Mouse (Mus musculus) fat pad, adult 2 months (tissue): ENCODE measurements around the gene Chd1l.

Source experiments
- DNase-seq: peaks from one replicate; pipeline ENCODE4 v3.0.0-alpha.2; 2011; ENCODE audit warnings: low read depth, low spot score; ENCODE audit errors: extremely low read depth

Chd1l gene

GRCm38 (mm10) chr3:97617899-97618298 is 7.9 kb upstream of the Chd1l start:
- no peak for DNase-seq

- DNase-seq, result no peak
These were observed 7.3 kb upstream of the Chd1l start for GRCm38 (mm10) chr3:97617091-97617825.

DNA sequence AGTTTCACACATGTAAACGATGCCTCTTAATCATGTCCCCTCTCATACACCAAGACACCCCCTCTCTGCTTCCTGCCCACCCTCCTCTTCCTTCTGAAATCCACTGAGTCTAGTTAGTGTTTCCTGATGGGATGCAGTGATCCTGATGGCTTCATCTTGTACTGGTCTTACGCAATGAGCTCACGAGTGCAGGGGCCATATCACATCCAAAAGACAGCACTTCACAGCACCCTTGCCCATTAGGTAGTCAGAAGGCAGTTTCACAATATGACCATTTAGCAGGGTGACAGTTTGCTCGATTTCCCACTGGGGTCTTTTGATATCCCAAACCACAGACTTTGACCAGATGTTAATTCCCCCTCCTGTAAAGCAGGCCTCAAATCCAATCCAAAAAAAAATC is 5.9 kb upstream of the Chd1l start:
- no peak for DNase-seq

DNA sequence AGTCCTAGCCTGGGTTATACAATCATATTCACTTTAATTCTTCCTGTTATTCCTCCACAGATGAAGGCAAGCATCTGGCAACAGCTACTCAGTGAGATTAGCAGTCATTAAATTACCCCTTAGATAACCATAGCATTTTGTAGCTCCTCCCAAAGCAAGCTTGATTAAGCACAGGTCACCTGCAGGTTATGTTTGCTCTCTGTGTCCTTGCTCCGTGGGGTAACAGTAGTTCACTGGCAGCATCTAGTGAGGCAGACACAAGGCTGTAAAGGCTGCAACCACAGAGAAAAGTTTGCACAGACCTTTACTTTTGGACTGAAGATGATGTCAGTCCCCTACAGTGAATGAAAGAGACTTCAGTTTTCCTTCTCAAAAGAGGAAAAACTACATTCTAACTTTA is 5.2 kb upstream of the Chd1l start:
- no peak for DNase-seq

DNA sequence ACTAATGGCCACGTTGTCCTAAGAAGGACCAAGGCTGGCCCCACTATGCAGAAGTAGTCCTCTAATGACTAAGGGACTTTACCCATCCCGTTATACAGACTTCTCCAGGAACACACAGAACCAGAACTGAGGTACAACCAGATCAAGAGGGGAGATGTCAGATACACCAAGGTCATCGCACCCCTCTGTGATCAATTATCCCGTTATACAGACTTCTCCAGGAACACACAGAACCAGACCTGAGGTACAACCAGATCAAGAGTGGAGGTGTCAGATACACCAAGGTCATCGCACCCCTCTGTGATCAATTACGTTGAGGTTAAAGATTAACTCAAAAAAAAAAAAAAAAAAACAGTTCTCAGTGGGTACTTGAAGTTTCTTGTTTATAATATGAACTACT is 1.0 kb upstream of the Chd1l start:
- no peak for DNase-seq

GRCm38 (mm10) chr3:97609201-97609844 is 680 bp downstream of the Chd1l start:
- DNase-seq, result no peak

DNA sequence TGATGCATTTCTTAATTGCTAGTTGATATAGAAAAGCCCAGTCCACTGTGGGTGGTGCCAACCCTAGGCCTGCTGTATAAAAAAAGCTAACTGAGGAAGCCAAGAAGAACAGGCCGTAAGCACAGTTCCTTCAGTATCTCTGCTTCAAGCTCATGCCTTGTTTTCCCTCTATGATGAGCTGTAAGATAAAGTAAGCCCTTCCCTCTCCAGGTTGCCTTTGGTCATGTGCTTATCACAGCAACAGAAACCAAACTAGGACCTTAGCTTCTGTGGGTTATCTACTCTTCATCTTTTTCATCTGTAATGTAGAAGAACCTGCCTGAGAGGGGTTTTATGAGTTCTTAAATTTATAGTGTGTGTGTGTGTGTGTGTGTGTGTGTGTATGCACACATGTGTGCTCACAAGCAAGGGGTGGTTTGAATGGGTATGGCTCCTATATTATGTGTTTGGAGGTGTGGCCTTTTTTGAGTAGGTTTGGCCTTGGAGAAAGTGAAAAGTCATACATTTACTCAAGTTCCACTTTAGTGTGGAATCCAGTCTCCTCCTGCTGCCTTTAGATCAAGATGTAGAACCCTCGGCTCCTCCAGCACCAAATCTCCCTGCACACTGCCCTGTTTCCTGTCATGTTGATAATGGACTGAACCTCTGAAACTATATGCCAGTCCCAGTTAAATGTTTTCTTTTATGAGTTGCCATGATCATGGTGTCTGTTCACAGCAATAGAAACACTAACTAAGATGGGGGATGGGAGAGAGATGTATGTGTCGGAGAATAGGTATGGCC is 9.8 kb downstream of the Chd1l start:
- no peak for DNase-seq

DNA sequence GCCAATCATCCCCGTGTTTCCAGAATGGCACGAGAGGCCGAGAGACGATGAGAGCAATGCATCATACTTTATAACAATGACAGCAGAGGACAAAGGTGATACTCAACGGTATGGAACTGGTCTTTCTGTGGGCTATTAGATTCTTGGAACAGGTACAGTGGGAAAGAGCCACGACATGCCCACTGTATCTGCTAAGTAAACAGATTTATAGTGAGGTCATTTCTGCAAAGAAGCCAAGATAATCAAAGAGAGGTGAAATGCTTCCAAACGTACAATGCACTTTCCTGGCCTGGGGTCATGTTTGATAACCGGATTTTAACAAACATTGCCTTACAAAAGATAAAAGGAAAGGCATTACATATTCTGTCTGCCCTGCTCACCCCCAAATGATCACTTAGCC is 13.2 kb downstream of the Chd1l start:
- DNase-seq, result no peak

GRCm38 (mm10) chr3:97595066-97595465 is 14.9 kb downstream of the Chd1l start:
- DNase-seq, result no peak

DNA sequence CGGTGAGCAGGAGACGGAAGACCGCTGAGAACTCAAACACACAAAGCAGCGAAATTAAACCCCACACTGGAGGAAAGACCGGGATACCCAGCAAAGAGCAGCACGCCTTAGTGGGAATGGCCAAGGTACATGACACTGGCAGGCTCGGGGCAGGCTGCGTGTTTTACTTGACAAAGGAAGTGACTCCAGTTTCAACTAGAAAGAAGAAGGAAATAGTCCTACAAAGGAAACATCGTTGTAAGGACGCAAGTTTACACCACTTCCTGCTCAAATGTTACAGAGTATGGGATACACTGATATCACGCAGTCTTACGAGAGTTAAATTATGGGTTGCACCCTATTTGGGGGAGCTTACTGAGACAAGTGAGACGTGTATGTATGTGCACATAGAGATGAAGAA is 15.9 kb downstream of the Chd1l start:
- DNase-seq, result no peak

DNA sequence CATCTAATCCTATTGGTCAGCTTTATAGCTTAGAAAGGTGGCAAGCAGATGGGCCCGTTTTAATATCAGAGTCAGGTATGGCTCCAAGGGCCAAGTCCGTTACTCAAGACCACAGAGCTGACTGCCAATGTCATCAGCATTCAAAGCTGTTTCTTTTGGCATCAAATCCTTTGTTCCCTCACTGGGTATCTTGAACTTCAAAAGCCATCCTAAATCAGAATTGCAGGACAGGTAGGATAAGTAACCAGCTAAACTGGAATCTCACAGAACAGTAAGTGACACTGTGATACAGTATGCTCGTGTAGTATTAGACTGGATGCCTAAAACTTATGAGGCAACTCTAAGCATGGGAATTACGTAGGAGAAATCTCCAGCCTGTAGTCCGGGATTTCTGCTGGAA is 16.9 kb downstream of the Chd1l start:
- DNase-seq, result peak; percentile 81

DNA sequence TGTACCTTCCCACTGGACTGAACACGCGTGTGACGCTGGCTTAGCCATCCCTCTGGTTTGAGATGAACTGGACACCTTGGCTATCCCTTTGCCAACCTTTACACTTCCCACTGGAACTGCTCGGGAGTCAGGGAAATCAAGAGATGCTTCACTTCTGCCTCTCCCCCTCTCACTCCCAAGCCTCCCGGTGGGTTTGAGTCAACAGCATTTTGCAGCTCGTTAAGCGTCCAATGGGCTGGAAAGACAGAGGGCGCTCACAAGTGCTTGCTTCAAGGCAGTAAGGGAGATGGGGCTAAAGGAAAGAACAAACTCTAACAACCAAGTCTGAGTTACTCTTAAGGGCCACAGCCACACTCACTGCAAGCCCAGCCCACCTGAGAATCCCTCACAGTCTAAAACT is 19.3 kb downstream of the Chd1l start:
- DNase-seq, result no peak

DNA sequence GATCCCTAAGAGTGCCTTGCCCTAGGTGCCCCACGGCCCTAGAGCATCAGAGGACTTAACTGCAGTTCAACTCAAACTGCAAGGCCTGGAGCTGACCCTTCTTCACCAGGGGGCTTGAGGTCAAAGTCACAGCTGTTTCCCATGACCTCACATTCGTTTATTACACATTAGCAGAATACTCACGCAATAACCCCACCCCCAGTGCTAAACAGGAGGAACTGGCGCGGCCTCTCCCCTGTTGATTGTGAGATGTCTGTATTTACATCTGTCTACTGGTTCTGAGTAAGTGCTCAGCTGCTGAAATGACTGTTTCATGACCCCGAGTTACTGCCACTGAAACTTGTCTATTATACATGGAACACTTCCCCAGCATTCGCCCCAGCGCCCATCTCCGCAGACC is 22.3 kb downstream of the Chd1l start:
- no peak for DNase-seq

GRCm38 (mm10) chr3:97585383-97586160 is 24.4 kb downstream of the Chd1l start:
- DNase-seq, result no peak

DNA sequence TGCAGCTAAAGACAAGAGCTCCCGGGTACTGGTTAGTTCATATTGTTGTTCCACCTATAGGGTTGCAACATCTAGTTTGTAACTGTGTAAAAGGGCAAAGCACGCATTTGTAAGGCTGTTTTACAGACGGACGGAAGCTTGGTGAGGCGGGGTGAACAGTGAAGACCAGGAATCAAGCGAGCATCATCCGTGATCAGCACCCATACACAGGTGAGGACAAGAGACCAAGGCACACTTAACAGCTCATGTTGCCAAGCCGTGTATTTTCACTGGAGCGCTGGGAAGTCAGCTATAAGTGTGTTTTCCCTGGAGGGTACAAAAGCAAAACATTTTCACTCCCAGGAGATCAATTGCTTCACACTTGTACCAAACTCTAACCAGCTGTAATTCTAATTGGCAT is 36.2 kb downstream of the Chd1l start:
- DNase-seq, result no peak

DNA sequence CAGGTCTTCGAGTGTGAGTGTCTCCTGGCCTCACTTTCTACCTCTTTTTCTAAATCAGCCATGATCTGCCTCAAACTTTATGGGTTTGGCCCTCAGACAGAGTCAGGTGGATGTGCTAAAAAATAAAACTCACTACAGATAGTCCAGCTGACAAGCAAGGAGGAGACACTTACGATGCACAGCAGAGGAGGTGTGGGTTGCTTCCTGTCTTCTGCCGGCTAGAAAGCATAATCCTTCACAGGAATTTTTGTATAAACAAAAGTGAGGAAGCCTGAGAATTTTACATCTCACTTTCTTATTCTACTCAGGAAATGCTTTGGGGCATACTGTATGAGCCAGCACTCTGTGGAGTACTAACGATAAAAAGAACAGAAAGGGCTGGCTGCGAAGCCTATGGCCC is 45.4 kb downstream of the Chd1l start:
- DNase-seq, result no peak

DNA sequence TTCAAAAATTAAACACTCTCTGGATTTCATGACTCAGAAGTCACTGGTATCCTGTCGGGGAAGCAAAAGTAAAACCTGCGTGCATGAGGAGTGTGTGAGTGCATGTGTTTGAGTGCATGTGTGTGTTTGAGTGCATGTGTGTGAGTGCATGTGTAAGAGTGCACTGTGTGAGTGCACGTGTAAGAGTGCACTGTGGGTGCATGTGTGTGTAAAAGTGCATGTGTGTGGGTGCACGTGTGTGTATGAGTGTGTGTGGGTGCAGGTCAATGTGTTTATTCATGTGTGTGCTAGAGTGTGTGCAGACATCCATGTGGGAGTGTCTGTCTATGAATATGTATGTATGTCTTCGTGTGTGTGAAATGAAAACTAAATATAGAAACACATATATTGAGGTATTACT is 51.4 kb downstream of the Chd1l start:
- DNase-seq, result no peak

DNA sequence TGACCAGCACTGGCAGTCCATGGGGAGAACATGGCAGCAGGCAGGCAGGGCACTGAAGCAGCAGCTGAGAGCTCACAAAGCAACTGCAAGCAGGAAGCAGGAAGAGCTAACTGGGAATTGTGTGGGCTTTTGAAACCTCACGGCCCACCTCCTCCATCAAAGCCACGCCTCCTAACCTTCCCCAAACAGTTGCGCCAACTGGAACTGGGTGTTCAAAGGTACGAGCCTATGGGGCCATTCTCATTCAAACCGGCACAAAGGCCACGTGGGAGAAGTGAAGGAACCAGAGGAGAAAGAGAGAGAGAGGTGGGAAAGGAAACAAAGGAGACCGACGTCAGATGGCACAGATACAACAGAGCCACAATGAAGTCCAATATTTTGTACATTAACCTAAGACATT is 63.8 kb downstream of the Chd1l start:
- DNase-seq, result no peak

- no peak for DNase-seq
These were observed 69.8 kb downstream of the Chd1l start for GRCm38 (mm10) chr3:97540171-97540570.

GRCm38 (mm10) chr3:97538634-97539033 is 71.4 kb downstream of the Chd1l start:
- no peak for DNase-seq

DNA sequence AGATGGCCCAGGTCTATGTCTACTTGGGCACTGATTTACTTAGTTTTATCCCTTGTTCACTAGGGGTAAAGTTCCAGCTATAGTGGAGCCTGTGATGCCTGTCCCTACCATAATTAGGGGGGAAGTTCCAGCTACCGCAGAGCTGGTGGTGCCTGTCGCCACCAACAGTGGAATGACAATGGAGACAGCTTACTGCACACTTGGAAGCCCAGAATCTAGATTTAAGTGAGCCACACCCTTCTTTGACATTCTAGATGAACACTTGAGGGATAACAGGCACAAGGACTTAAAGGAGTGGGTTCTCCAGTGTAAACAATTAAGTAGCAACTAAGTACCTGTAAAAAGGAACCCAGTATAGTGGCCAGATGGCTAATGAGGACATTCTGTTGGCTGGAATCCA is 73.0 kb downstream of the Chd1l start:
- no peak for DNase-seq
